Mouse (Mus musculus) MN1 (cell line): Measurements from ENCODE around the gene Slc52a3.

Source experiments
- DNase-seq: peaks from one replicate; pipeline ENCODE4 v3.0.0-alpha.2; 2016; ENCODE audit warnings: low spot score

Slc52a3 gene

GRCm38 (mm10) chr2:151999669-152000290 is 3.5 kb downstream of the Slc52a3 start:
- no peak for DNase-seq

GRCm38 (mm10) chr2:152000291-152000679 is 4.0 kb downstream of the Slc52a3 start:
- DNase-seq, result no peak

DNA sequence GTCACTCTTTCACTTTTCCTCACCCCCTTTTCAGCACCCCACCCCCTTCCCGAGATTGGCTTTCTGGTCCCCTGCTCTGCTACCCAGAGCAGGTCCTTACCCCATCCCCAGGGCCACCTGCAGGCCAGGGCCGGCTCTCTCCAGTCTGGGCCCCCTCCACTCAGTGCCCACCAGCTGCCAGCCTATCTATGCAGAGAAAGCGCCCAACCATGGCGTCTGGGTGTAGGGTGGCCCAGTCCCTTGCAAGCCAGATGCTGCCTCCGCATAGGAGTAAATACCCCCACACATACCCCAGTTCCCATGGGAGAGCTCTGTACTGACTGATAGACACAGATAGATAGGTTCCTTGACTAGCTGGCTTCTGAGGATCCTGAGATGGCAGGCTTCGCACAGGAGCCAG is 4.4 kb downstream of the Slc52a3 start:
- no peak for DNase-seq

DNA sequence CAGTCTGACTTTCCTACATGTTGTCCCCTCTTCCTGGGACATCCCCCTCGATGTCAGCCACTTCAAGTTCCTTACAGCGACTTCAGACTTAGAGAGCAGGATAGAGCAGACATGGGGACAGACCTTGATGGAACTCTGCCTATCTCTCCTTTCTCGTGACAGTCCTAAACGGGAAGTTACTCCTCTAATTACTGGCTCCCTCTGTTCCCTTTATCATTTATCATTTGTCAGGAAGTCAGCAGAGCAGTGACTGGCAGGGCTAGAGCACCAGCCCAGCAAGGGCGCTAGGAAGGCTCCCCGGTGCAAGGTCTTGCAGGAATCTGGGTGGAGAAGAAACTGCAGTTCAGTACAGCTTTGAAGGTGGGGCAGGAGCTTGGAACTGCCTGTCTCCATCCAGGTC is 6.2 kb downstream of the Slc52a3 start:
- DNase-seq, result no peak

- no peak for DNase-seq
Observed at GRCm38 (mm10) chr2:152007783-152008182, 11.5 kb downstream of the Slc52a3 start.

DNA sequence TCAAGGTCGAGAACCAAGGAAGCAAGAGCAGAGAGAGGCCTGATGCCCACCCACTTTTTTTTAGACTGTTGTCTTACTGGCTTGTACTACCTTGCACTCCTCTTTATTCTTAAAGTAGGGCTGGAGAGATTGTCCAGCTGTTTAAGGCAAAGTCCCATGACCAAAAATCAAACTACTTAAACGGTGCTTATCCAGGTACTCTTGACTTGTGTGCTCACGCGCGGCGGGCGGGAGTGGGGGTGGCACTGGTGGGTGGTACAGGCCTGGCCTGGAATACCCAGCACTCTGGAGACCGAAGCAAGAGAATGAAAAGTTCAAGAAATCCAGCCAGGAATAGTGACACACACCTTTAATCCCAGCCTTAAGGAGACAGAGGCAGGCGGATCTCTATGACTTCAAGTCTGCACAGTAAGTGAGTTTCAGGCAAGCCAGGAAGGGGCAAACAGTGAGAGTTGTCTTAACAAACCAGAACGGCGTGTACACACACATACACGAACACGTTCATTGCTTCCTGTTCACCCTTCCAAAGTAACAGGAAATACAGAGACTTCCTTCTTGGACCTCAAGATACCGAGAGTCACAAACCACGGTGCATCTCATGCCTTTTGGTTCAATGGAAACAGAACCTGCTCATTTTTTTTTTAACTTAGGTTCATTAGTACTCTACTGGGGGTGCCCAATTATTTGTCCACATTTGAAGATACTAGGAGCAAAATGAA is 12.9 kb downstream of the Slc52a3 start:
- DNase-seq, result no peak

DNA sequence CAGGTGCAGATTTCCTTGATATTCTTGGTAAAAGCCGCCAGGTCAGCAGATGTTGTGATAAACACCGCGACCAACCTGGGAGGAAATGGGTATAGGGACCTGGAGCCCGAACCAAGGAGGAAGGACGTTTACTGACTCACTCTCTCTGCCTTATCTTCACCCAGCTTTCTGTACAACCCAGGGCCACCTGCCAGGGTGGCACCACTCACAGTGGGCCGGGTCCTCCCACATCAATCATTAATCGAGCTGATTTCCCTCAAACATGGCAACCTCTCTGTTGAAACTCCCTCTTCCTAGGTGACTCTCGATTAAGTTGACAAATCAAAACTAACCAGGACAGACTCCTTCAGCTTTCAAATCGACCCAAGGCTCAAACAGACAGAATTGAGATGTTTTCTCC is 13.9 kb downstream of the Slc52a3 start:
- no peak for DNase-seq

GRCm38 (mm10) chr2:152010661-152011060 is 14.3 kb downstream of the Slc52a3 start:
- no peak for DNase-seq

GRCm38 (mm10) chr2:152011724-152012123 is 15.4 kb downstream of the Slc52a3 start:
- DNase-seq, result no peak

- DNase-seq, result no peak
Observed at GRCm38 (mm10) chr2:152012222-152012621, 15.9 kb downstream of the Slc52a3 start.

GRCm38 (mm10) chr2:152012701-152013100 is 16.4 kb downstream of the Slc52a3 start:
- no peak for DNase-seq

- no peak for DNase-seq
Observed at GRCm38 (mm10) chr2:152015997-152016396, 19.7 kb downstream of the Slc52a3 start.

DNA sequence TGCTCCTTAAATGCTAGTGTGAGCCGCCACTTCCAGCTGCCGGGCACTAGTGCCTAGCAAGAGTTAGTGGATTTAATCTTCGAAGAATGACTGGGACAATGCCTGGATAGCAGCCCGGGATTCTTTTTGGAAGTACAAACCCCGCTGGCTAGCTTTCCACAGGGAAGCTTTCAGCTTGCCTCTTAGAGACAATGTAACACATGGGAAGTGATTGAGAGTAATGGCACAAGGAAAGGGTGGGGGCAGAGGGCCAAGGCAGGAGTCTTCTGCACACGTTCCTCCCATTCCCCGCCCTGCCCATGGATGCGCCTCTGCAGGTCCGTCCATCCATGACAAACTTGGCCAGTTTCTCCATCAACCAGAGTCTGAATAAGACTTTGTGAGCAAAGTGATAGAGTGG is 20.4 kb downstream of the Slc52a3 start:
- DNase-seq, result no peak

DNA sequence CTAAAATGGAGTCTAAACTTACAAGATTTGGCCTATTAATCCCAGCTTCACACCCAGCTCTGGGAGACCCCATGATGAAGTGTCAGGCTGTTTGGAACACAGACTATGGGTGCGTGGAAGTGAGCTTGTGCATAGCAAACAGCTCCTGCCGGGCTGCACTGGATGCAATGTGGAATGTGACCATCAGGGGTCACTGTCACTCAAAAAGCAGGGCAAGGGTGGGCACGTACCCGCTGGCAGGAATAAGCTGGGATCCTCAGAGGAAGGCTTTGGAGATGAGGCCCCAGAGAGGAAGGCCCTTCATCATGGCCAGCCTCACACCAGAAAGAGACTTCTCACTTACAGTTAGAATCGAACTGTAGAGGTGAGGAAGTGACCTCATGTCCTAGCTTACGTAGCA is 23.9 kb downstream of the Slc52a3 start:
- peak; percentile 36 for DNase-seq

- DNase-seq, result no peak
Observed at GRCm38 (mm10) chr2:152022022-152022421, 25.7 kb downstream of the Slc52a3 start.

- no peak for DNase-seq
Observed at GRCm38 (mm10) chr2:152024883-152025422, 28.6 kb downstream of the Slc52a3 start.

DNA sequence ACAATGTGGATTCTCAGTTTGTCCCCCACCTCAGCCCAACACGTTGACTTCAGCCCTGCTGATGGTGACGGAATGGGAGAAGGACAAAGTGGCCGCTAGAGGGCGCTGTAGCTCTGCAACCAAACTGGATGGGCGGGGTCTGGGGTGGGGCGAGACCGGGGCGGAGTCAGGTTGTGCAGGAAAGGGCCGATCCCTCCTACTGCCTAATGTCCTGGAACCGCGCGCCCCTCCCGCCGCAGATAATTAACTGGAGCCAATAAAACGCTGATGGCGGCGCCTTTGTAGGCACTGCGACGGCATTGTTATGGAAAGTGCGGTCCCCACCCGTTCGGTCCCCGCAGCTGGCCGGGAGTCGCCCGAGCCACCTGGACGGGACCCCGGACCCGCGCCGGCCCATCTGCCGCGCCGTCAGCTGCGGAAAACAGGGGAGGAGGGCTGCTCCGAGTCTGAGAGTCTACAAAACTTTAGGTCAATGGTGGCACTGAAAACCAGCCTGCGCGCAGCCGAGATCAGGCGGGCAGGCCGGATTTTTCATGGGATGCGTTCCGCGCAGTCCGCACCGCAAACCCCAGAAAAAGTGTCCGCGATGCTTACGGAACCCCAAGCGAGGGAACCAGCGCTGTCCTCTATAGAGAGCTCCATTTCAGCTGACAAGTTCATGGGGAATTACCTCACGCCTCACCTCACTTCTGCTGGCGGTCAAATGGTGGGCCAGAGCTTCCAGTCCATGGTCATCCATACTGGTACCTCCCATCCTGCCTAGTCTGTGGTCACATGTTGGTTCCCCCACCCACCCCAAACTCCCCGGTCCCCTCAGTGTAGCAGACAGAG is 33.2 kb downstream of the Slc52a3 start:
- DNase-seq, result no peak

GRCm38 (mm10) chr2:152030986-152031385 is 34.7 kb downstream of the Slc52a3 start:
- no peak for DNase-seq

- no peak for DNase-seq
Observed at GRCm38 (mm10) chr2:152040101-152040500, 43.8 kb downstream of the Slc52a3 start.

- no peak for DNase-seq
Observed at GRCm38 (mm10) chr2:152047116-152048002, 51.0 kb downstream of the Slc52a3 start.
